Mouse (Mus musculus) induced T-regulatory cell, adult 2 months (primary cell): Measurements from ENCODE around the gene Nxpe5.

Experiments
- DNase-seq: peaks from one replicate; pipeline ENCODE4 v3.0.0-alpha.2; 2012; ENCODE audit warnings: low read depth

The Nxpe5 gene

DNA sequence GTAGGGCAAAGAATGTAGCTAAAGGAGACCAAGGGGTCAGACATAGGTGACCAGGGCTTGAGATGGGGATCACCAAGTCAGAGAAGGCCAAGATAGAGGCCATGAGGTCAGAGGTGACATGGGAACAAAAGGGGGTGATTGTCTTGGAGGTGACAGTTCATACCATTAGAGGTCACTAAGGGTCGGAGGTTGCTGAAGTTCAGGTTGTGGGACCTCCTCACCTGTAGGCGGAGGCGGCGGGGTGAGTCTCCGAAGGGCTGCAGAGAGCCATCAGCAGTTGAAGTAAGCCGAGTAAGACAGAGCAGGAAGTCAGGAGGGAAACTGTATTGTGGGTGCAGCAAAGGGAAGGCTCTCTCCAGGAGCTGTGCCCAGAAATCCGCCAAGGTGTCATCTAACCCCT is 52.3 kb downstream of the Nxpe5 start:
- no peak for DNase-seq

GRCm38 (mm10) chr5:138279585-138280424 is 54.1 kb downstream of the Nxpe5 start, which contains the start of the genes Gm43720, Gpc2 and Stag3:
Gene Gm43720 (minus strand): TSS chr5:138279958.
Gene Gpc2 (minus strand): TSS chr5:138280005.
Gene Stag3 (plus strand): TSS chr5:138280240.
- DNase-seq, result peak; percentile 95

DNA sequence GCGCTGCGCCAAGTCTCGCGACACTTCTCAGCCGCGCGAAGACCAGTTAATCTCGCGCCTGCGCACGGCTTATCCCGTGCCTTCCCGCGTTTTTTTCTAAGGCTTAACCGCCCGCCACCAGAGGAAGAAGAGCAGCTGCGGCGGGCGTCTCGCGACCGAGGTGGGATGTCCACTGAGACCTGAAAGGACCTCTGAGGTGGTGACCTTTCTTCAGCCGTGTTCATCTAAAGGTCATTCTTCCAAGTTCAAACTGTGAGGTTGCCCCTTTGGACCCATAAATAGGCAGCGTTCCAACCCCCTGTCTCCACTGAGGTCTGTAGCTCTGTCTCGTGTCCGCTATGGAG is 54.7 kb downstream of the Nxpe5 start:
- DNase-seq, result no peak

GRCm38 (mm10) chr5:138280829-138281228 is 55.1 kb downstream of the Nxpe5 start:
- peak; percentile 29 for DNase-seq

DNA sequence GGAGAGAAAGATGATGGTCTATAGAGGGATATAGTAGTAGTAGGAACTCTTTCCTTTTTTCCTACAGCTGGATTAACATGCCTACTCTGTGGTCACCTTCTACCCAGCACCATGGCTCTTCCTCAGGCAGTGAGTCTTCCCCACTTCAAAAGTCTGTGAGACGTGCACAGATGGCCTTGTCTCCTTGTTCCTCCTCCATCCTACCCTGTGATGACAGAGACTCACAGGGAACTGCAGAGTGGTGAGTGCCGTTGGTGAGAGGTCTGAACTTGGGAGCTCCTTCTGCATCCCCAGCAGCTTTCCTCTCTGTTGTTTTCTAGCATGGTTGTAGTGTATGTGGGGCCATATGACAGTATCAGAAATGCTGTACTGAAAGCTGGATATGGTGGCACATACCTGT is 56.1 kb downstream of the Nxpe5 start:
- no peak for DNase-seq

GRCm38 (mm10) chr5:138283540-138283939 is 57.8 kb downstream of the Nxpe5 start:
- peak; percentile 45 for DNase-seq

DNA sequence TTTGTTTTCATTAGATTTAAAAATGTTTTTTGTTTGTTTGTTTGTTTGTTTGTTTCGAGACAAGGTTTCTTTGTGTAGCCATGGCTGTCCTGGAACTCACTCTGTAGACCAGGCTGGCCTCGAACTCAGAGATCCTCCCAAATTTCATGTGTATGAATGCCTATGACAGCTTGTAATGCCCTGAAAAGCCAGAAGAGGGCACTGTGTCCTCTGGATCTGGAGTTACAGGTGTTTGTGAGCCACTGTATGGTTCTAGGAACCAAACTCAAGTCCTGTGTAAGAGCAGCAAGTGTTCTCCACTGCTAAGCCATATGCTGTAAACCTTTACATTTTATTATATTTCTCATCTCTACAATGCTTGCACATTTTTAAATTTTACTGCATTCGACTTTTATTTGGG is 62.2 kb downstream of the Nxpe5 start:
- DNase-seq, result peak; percentile 63

DNA sequence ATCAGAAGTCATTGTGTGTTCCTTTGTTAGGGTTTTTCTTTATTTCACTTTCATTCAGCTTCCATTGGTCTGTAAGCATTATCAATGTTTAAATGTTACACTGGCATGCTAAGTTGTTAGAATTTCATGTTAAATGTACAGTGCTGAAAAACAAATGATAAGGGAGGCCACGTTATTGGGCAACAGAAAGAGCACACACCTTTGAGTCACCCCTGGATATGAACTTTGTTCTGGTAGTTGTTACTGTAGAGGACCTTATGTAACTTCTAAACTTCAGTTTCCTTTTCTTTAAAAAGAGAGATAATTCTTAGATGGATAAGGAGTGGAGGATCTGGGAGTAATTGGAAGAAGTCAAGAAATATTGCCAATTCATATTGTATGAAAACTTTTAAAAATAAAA is 65.9 kb downstream of the Nxpe5 start:
- DNase-seq, result no peak

DNA sequence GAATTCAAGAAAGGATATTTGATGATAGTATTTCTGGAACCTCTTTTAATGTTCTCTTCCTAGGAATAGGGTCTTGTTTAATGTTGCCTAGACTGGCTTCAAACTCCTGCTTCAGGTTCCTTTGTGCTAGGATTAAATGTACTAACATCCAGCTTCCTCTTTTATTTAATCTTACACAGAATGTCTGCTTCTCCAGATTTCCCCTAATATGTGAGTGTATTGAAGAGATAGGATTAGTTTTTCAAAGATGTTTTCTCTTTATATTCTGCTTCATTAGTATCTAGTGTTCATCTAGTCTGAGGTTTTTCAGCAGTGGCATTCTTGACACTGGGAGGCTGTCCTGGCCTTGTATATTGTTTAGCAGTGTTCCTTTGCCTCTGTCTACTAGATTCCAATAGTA is 68.5 kb downstream of the Nxpe5 start:
- no peak for DNase-seq

DNA sequence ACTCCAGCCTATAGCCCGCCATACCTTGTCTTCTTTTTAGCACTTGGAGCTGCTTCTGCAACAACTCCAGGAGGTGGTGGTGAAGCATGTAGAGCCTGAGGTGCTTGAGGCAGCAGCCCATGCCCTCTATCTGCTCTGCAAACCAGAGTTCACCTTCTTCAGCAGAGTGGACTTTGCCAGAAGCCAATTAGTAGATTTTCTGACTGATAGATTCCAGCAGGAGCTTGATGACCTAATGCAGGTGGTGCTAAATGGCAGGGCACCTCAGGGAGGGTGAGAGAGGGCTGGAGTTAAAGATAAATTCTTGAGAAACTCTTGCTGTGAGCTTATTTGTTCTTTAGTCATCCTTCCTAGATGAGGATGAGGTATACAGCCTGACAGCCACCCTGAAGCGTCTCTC is 73.9 kb downstream of the Nxpe5 start:
- DNase-seq, result no peak
